Mouse (Mus musculus) fibroblast of lung, adult 2 months (primary cell): ENCODE results near the gene Lrrc47.

ENCODE experiments used
- DNase-seq: peaks from one replicate; pipeline ENCODE4 v3.0.0-alpha.2; 2011; ENCODE audit warnings: low read depth

Gene Lrrc47

DNA sequence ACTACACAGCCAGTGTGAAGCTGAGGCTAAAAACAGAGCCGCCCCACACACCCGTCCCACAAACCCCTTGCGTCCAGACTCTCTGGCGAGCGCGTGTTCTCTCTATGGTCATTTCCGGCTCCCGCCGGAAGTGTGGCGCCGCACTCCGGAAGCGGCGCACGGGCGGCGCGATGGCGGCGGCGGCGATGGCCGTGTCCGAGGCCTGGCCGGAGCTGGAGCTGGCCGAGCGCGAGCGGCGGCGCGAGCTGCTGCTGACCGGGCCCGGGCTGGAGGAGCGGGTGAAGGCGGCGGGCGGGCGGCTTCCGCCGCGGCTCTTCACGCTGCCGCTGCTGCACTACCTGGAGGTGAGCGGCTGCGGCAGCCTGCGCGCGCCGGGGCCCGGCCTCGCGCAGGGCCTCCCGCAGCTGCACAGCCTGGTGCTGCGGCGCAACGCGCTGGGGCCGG, at the start of gene Lrrc47:
Gene Lrrc47 (plus strand): TSS at position 86 of the 444 bp plus-strand sequence.
- no peak for DNase-seq

DNA sequence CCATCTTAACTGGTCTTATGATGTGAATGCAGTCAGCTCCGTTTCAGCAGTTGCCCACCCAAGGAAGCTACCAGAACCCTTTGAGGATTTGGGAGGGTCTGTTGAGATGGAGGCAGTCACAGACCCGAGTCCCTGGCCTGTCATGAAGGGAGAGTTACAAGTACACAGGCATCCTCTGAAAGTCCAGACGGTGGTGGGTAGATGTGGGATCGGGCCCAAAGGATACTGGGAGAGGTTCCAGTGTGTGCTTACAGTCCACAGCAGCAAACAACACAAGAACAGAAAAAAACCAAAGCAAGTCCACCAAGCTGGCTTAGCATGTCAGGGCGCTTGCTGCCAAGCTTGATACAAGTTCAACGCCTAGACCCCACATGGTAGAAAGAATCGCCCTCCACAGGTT, 48.9 kb upstream of the Lrrc47 start:
- no peak for DNase-seq

DNA sequence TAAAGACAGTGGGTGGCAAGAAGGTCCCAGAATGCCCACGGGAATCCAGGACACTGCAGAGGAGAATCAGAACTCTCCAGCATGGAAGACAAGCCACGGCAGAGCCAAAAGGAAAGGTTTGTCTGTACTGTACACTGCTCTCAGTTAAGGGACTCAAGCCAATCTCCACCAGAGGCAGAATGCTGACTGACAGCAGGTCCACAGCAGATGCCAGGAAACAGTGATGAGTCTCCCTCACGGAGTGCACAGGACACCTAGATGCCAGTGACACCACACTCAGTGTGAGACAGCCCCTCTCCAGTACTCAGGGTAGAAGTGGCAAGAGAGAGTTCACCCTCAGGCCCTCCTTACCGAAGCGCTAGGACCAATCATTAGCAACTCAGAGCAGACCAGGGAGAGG, 44.9 kb upstream of the Lrrc47 start:
- no peak for DNase-seq

DNA sequence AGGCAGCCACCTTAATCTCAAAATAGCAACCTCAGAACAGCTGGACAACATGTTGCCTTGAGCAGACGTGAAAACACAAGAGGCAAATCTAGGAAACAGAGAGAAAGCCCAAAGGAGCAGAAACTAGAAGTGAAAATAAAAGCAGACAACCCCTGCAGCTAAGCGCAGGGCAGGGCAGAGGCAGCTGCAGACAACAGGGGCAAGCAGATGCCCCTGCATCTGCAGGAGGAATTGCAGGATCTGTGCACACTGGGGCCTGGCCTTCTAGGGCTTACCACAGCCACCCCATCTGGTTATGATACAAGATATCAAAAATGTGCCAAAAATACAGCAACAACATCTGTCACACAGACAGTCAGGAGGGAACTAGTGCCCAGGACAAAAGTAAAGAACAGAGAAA, 44.0 kb upstream of the Lrrc47 start:
- no peak for DNase-seq

DNA sequence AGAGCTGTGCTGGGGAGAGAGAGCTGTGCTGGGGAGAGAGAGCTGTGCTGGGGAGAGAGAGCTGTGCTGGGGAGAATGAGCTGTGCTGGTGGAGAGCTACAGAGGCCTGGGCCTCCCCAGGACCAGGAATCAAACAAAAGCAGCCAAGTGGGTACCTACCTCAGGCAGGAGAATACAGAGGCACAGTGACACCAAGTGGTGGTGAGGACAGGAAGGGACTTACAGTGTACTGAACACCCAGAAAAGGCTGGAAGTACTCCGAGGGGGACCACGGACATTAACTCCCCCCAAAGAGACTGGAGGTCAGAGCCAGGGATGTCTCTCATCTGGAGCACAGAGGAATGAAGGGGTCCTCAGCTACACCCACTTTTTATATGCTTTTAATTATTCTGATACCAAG, 43.5 kb upstream of the Lrrc47 start:
- DNase-seq: no peak

DNA sequence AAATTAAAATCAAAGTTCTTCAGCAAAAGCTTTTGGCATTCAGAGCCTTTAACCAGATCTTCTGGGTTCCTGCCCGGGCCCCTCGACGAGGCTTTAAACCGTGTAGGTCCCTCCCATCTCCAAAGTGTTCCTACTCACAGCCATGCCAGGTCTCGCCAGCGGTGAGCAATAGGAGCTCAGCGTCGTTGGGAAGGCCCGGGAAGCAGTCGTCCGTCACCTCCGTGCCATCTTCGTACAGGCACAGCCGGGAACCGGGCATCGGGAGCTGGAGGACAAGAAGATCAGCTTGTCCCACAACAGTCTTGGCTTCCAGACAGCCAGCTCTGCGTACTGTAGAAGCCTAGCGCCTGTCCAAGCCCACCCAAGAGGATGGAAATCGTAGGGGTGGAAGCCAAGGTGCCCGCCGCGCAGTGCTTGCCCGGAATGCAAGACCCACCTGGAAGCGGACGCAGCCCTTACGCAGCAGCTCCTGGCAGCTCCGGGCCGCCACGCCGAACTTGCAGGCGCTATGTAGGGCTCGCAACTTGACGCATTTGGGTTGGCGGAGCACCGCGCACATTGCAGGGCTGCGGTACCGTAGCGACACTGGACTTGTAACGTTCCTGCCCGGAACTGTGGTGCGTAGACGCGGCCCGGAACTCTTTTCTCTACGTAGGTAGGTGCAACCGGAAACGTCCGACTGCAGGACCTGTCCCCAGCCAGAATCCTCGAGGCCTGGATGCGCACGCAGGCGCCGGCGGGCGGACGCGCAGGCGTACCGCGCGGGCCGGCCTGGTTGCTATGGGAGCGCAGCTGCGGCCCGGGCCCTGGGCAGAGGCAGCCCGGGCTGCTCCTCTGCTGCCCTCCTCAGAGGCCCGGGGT, 36.9 kb upstream of the Lrrc47 start, which contains the start of the genes Dffb and Cep104:
Gene Dffb (minus strand): TSS at position 696 of the 861 bp plus-strand sequence.
Gene Cep104 (plus strand): TSS at position 764 of the 861 bp plus-strand sequence.
- peak; percentile 71 for DNase-seq

DNA sequence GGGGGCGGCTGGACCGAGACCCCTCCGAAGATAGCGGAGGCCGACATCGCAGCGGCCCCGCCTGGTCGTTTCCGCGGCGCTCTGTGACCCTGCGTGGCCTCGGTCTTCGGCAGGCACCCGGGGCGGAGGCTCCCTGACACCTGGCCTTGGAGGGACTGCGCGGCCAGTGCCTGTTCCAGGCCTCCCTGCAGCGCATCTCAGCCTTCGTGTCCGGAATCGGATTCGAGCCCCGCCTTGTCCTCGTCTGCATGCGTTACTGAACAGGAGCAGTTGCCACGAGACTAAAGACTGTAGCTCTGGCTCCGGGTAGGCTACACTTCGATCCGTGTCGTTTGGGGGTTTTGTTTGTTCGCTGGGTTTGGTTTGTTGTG, 36.3 kb upstream of the Lrrc47 start:
- no peak for DNase-seq

DNA sequence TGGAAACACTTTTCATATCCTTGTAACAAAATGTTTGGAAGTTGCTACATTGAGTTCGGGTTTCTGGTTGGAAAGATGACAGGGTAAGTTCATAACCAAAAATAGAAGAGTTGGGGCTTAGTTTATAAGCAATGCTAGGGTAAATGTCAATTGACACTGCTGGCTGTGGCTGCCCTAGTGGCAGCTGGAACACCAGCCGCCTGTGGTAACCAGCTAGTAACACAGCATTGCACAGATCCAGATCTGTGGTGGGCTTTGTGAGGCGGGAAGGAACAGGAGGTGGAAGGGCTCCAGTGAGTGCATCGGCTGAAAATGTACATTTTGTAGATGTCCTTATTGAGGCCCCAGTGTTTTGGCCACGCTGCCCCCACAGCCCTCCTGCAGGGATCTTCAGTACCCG, 35.8 kb upstream of the Lrrc47 start:
- no peak for DNase-seq

DNA sequence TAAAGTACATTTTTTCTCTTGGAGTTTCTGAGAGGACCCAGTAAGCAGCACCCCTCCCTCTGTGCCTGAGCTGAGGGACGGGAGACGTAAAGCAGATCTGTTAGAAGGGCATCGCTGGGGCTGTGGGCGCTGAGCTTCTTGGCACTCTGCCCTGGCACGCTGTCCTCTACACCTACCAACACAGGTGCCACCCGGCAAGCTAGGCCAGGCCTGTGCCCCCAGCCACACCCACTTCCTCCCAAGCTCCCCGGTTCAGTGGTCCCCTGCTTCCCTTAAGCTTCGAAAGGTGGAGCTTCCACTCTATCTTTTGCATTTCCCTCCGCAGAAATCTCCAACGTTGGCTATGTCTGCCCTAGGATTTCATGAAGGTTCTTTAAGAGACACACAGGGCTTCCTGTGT, 32.3 kb upstream of the Lrrc47 start:
- no peak for DNase-seq

DNA sequence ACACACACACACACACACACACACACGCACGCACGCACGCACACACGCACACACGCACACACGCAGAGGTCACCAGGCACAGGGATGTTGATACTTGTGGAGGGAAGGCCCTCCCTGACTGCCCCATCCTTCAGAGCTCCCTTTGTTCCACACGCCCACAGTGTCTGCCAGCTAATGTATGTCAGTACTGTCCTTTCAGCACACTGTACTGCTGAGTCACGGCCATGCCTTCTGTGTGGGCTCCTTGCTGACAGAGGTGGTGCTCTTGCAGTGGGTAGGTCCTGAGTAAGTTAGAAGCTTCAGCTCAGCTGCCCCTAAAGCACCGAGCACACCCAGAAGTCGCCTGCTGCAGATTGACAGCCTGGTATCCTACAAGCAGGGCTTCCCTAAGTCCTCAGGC, 31.1 kb upstream of the Lrrc47 start:
- DNase-seq: no peak

DNA sequence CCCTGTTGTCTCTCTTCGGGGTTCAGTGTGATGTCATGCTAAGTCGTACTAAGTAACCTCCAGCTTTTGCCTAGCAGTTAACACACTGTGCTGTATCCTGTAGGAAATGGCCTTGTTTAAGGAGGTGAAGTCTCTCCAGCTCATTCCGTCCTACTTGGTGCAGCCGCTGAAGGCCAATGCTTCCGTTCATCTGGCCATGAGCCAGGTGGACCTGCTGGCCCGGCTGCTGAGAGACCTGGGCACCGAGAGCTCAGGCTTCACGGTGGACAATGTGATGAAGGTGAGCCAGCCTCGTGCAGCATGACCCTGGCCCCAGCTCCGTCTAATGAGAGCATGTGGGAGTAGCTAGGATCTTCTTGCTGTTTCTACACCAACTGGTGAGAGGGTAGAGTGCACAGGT, 18.8 kb upstream of the Lrrc47 start:
- no peak for DNase-seq

DNA sequence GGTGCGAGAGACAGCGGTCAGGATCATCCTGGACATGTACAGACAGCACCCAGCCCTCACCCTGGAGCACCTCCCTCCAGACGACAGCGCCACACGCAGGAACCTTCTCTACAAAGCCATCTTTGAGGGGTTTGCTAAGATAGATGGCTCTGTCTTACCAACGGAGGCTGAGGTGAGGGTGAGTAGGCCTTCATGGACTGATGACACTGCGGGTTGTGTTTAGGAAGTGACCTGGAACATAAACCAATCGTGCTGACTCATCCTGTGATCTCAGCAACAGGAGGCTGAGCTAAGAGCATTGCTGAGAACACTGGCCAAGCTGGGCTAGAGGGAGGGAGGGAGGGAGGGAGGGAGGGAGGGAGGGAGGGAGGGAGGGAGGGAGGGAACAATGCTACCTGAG, 18.0 kb upstream of the Lrrc47 start:
- DNase-seq: no peak

DNA sequence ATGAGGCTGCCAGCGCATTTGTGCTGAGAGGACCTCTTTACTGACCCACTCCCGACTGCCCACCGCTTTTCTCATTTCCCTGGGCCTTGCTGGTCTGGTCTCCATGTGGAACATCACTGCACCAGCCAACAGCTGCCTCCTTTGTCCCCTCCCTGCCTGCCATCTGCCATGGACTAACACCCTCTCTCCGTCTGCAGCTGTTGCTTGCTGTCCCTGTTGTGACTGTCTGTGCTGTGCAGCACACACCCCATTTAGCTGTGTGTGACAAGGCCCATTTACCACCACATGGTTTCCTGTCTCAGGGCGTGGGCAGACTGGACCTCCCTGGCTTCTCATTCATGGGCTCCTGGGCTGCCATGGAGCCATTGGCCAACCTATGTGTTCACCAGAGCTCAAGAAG, 6.0 kb upstream of the Lrrc47 start:
- DNase-seq: no peak

DNA sequence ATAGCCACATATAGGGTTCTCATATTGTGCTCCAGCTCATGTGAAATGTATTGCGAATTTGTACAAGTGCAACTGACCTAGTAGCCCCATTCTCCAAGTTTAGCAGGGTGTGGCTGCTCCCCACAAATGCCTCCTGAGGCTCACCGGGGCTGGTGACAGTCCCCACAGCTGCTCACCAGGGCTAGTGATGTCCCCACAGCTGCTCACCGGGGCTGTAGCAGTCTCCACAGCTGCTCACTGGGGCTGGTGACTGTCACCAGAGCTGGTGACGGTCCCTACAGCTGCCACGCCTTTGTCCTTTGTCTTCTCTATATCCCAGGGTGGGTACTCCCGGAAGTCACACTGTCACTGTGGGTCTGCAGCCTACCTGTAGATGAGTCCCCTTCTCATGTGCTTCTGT, 5.3 kb upstream of the Lrrc47 start:
- no peak for DNase-seq

DNA sequence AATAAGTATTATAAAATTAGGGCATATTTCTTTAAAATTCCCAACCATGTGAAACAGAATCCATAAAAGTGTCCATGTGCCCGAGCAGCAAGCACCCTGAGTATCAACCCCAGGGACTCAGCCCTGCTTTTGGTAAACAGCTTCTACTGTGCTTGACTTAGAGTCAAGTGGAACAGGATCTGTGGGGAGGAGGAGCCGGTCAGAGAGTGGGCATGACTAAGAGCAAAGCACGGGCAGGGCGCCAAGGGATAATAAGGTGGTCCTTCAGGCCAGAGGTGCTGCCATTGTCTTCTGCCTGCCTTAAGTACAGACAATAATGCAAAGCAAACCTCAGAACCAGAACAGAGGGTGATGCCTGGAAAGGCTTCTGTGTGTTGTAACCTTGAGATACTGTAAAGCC, 3.8 kb upstream of the Lrrc47 start:
- no peak for DNase-seq

DNA sequence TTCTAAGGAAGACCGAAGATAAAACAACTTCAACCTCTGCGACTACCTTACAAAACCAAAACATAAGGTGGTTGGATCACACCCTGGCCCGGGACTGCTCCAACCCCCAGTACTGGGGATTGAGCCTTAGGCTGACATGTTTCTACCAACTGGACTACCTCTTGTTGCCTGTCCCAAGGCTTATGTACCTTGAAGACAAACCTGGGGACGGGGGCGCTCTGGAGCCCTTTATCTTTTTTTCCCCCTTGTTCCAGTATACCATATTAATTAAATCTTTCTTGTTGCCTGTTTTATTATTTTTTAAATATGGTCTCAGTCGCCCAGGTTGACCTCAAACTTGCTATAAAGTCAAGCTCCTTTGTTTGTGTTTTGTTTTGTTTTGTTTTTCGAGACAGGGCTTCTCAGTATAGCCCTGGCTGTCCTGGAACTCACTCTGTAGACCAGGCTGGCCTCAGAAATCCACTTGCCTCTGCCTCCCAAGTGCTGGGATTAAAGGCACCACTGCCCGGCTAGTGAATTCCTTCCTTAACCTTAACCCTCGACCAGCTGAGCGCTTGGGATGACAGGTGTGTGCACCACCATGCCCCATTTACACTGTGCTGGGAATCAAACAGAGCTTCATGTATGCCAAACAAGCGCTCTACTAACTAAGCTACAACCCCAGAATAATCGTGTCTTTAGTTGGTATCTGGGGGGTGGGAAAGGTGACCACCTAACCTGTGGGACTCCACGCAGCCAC, 455 bp upstream of the Lrrc47 start:
- DNase-seq: no peak

DNA sequence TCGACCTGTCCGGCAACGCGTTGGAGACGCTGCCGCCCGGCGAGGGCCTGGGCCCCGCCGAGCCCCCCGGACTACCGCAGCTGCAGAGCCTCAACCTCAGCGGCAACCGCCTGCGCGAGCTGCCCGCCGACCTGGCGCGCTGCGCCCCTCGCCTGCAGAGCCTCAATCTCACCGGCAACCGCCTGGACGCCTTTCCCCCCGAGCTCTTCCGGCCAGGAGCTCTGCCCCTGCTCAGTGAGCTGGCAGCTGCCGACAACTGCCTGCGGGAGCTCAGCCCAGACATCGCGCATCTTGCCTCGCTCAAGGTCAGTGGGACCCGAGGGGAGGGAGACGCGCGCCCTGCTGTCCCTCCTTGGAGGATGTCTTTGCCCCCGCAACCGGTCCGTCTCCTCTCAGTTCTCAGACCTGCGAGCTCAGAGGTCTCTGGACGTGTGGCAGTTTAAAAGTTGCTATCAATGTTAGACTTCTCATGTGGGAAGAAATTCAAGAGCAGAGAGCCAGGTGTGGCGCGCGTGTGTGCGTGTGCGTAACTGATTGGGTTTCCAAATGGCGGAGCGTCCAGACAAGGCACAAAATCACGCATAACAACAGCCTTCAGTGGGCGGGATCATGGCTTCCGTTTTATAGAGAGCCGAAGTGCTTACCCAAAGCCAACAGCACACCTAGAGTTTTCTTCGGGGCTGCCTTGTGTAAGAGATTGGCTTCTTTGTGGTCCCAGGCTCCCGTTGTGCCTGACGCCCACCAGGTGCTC, 776 bp downstream of the Lrrc47 start:
- DNase-seq: no peak

DNA sequence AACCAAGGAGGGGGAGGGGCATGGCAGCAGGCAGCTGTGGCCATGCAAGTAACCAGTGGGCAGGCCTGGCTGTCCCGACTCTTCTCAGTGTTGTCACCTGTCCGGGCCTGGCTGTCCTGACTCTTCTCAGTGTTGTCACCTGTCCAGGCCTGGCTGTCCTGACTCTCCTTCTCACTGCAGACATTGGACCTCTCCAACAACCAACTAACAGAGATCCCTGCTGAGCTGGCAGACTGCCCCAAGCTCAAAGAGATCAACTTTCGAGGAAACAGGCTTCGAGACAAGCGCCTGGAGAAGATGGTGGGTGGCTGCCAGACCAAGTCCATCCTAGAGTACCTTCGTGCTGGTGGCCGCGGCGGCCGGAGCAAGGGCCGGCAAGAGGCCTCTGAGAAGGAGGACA, 3.9 kb downstream of the Lrrc47 start:
- no peak for DNase-seq

DNA sequence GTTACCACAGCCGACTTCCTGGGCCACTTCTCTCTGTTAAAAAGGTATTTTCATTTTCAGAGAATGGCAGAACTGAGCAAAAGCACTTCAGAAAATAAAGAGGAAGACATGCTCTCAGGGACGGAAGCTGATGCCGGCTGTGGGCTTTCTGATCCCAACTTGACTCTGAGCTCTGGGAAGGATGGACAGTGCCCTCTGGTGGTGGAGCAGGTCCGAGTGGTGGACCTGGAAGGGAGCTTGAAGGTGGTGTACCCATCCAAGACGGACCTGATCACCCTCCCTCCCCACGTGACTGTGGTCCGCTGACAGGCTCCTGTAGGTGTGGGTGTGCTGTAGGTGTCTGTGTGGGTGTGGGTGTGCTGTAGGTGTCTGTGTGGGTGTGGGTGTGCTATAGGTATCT, 8.0 kb downstream of the Lrrc47 start:
- DNase-seq: no peak

DNA sequence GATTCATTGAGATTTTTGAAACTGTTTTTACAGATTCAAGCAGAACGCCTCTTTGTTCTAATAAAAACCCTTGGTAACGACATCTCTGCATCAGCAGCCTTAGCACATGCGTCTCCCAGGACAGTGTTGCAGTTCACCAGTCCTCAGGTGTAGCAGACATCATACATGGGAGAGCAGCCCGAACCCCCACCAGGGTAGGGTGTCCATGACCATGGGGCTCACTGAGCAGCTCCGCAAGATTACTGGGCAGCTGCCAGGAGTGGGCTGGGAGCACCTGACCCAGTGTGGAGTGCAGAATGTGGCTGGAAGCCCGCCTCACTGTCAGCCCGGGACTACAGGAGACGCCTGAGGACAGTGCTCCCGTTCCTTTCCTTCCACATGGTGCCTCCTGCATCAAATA, 9.9 kb downstream of the Lrrc47 start:
- no peak for DNase-seq

DNA sequence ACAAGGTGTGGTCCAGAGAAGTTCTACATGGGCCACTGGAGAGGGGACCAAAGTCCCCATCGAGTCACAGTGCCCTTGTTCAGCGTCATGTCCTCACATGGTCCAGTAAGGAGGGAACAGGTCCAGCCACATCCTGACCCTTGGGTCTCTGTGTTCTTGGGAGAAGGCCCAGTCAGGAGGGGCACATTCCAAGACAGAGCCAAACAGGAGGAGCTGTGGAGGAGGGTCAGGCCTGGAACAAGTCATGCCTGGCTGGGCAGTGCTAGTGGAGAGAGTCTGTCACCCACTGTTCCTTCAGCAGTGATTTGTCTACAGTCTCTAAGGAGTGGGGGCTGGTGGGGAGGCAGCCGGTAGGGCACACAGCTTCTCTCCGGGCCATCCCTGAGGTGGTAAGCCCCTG, 10.9 kb downstream of the Lrrc47 start:
- DNase-seq: no peak

DNA sequence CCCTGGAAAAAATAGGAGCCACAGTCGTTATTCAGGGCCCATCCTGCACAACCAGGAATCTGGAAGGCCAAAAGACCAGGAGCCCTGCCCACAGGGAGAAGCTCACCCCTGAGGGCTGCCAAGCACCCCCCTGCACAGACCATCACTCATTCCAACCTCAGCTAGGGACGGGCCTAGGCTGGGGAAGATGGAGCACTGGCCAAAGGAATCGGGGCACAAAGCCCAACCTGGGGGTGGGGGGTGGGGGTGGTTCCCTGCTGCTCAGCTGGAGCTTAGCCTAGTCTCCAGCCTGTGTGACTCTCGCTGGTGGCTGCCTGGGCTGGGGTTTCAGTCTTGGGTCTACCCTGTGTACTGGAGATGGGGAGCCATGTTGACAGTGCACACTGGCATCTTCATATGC, 11.3 kb downstream of the Lrrc47 start:
- DNase-seq: no peak
